Mouse (Mus musculus) hindbrain, embryonic 12.5 days (tissue): ENCODE results near the gene Iqch. TPM values are rescaled to one million over a fixed set of nuclear protein-coding genes. Genes with fewer than 3 reads are reported as not detected.
A peak's percentile ranks its signal among the peaks of the same experiment; 100 is the strongest.

Experiments used
- ATAC-seq: fragments of 200-750 bp; cut with Nextera tagmentation; 2 replicates; pipeline ENCODE4 v1.8.0; 2017; ENCODE audit warnings: moderate TSS enrichment; ENCODE audit not compliant: low FRiP score
- H3K27ac ChIP-seq: fragments of 300-500 bp; sonication (generic); 2 replicates; pipeline ENCODE4 v1.5.1; 2016; ENCODE audit warnings: mild to moderate bottlenecking
- H3K27me3 ChIP-seq: fragments of 300-500 bp; sonication (generic); 2 replicates; pipeline ENCODE4 v1.6.1; 2016; ENCODE audit warnings: mild to moderate bottlenecking
- H3K36me3 ChIP-seq: fragments of 300-500 bp; sonication (generic); 2 replicates; pipeline ENCODE4 v1.6.1; 2016; ENCODE audit warnings: mild to moderate bottlenecking
- H3K4me1 ChIP-seq: fragments of 300-500 bp; sonication (generic); 2 replicates; pipeline ENCODE4 v1.6.1; 2016
- H3K4me2 ChIP-seq: fragments of 300-500 bp; sonication (generic); replicated peaks from 2 replicates; pipeline ENCODE4 v1.6.1; 2016; ENCODE audit warnings: mild to moderate bottlenecking
- H3K4me3 ChIP-seq: fragments of 300-500 bp; sonication (generic); 2 replicates; pipeline ENCODE4 v1.5.1; 2016; ENCODE audit warnings: mild to moderate bottlenecking
- H3K9ac ChIP-seq: fragments of 300-500 bp; sonication (generic); 2 replicates; pipeline ENCODE4 v1.6.1; 2016; ENCODE audit warnings: mild to moderate bottlenecking, moderate library complexity
- H3K9me3 ChIP-seq: fragments of 300-500 bp; sonication (generic); replicated peaks from 2 replicates; pipeline ENCODE4 v1.6.1; 2016; ENCODE audit warnings: mild to moderate bottlenecking
- WGBS: fragments of 180-500 bp; shearing (Covaris S2); methylation state at CpG from one replicate; pipeline ENCODE4 v1.1.7; 2016; 5-methylcytosine and 5-hydroxymethylcytosine counted together
- polyA plus RNA-seq: library from polyadenylated mRNA; unstranded; fragments of >200 nt; fragmentation: Nextera tagmentation; extraction: Ambion mirVana; gene quantifications from 2 replicates; pipeline ENCODE4 v1.2.1, GENCODE M21; 2016

The Iqch gene
- polyA plus RNA-seq, 1 experiment from 2014 or later = 0.10 TPM

- H3K36me3 ChIP-seq = peaks cover 6% of the 10 kb centered on the region; the same call in 1 of the 2 replicates
- H3K9me3 ChIP-seq = no peaks in the 10 kb centered on the region
- H3K4me2 ChIP-seq = peak within 1 kb of the TSS; percentile 90
- peaks cover 34% of the 10 kb centered on the region for H3K4me1 ChIP-seq
- peak within 1 kb of the TSS; percentile 93 for H3K9ac ChIP-seq
- H3K27ac ChIP-seq = peak within 1 kb of the TSS; percentile 85
- H3K27me3 ChIP-seq = no peaks in the 10 kb centered on the region
- H3K4me3 ChIP-seq = peak within 1 kb of the TSS; percentile 87
- ATAC-seq = peak; percentile 93
- 2% methylated on average over 58 of the region's 58 CpGs for WGBS
These were observed 224.8 kb downstream of the Iqch start, which contains the start of gene Map2k5 for GRCm38 (mm10) chr9:63377270-63378142. TSS of gene Map2k5 (minus strand) at chr9:63377902.

- 82% methylated on average over 2 of the region's 2 CpGs for WGBS
- no peak for ATAC-seq
These were observed 229.0 kb downstream of the Iqch start for GRCm38 (mm10) chr9:63373315-63373714.

GRCm38 (mm10) chr9:63372541-63372940, 229.8 kb downstream of the Iqch start:
- H3K4me1 ChIP-seq = peaks cover 29% of the 10 kb centered on the region
- no peaks in the 10 kb centered on the region for H3K9me3 ChIP-seq
- peaks cover 19% of the 10 kb centered on the region for H3K36me3 ChIP-seq
- H3K27me3 ChIP-seq = no peaks in the 10 kb centered on the region
- no peak overlapping the region for H3K4me3 ChIP-seq
- no peak overlapping the region for H3K9ac ChIP-seq
- no peak for ATAC-seq
- 53% methylated on average over 8 of the region's 8 CpGs for WGBS
- no peak overlapping the region for H3K4me2 ChIP-seq
- no peak overlapping the region for H3K27ac ChIP-seq

More at GRCm38 (mm10) chr9:63373315-63373714, 229.0 kb downstream of the Iqch start:
- Histone ChIP-seq H3K36me3 (peaks cover 19% of the 10 kb centered on the region), H3K4me3 (no peak overlapping the region), H3K27ac (no peak overlapping the region), H3K9me3 (no peaks in the 10 kb centered on the region), H3K4me2 (no peak overlapping the region), H3K27me3 (no peaks in the 10 kb centered on the region), H3K9ac (no peak overlapping the region), H3K4me1 (peaks cover 31% of the 10 kb centered on the region)

Other genes with a start within 250 kb of the Iqch start
- 42.0 and 43.0 TPM in 2 replicates for gene Map2k5, start 224.6 kb downstream of the Iqch start, polyA plus RNA-seq
- gene 2300009A05Rik, start 203.2 kb downstream of the Iqch start, polyA plus RNA-seq = 45.3 and 53.1 TPM in 2 replicates
- gene Aagab, start 167 bp upstream of the Iqch start, polyA plus RNA-seq = 54.1 and 61.1 TPM in 2 replicates
- 24.1 and 25.4 TPM in 2 replicates for gene Smad3, start 155.5 kb upstream of the Iqch start, polyA plus RNA-seq